9 mouse cellular contexts compared by ENCODE assay signal in the genomic region with DNA sequence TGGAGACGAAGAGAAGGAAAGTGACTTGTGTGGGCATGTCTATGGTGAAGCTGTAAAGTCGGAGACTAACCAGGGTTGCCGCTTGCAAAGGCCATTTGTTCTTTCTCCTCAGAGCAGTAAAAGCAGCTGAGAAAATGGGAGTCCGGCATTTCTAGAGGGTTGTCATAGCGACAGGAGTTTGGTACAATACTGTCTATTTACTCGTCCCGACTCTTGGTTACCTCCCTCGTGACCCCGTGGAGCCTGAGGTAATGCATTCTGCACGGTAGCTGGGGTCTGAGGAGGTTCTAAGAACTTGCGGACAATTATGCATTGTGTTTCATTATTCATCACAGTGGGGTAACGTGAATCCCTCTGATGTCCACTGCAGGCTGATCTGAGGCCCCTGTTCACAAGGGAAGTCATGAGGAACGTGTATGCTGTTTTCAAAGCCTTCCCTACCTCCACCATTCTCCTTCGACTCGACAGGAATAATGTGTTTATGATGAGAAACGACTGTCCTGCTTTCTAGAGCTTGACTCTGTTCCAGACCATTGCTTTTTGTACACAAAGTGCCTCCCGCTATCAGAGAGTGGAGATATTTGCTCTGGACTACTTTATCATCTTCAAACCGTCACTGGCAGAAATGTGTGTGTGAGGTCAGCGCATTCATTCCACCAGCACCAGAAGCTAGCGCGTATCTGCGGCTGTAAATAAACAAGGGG. TPM values are rescaled to one million over a fixed set of nuclear protein-coding genes. Genes with fewer than 3 reads are reported as not detected.
DNase-seq lines count a peak whose midpoint lies in the region; ATAC-seq and TF ChIP-seq lines count a peak whose summit lies in the region.
"Had no signal": no experiment of that assay in that cellular context is flagged by ENCODE, and none has a peak within 500 bp of the region (broad histone marks: within the 10 kb centered on the region; RNA-seq: fewer than 3 reads in every experiment).

No protein-coding gene starts in this region.

- no peaks in the 10 kb centered on the region for H3K9me3 ChIP-seq in embryonic facial prominence, embryonic 12.5 days
- no peaks in the 10 kb centered on the region for H3K9me3 ChIP-seq in heart, postnatal 0 days (replicated peaks; ENCODE audit: control insufficient read depth, low read length)
- H3K9me3 ChIP-seq in lung, postnatal 0 days (ENCODE audit: low read length): no peaks in the 10 kb centered on the region

- peak; percentile 2 for DNase-seq in cerebellum, adult 9-10 months
- DNase-seq in cerebellum, adult 8-10 months: no peak
- peak; percentile 48 for DNase-seq in heart, postnatal 0 days (ENCODE audit: low spot score)
- DNase-seq in kidney, postnatal 36 days: peak; percentile 18 to 48
- peak; percentile 70 for DNase-seq in lung, postnatal 0 days (ENCODE audit: low spot score)
- peak; percentile 88 for DNase-seq in retina, postnatal 1 day
- DNase-seq in B cell, adult 2 months: no peak

- H3K27ac ChIP-seq in embryonic facial prominence, embryonic 12.5 days: no peak overlapping the region
- H3K27ac ChIP-seq in heart, postnatal 0 days (ENCODE audit: low read depth): peak overlapping the region; percentile 2; the same call in 1 of the 2 replicates
- H3K27ac ChIP-seq in lung, postnatal 0 days (ENCODE audit: low read length): 0 out of 2 replicates have a peak overlapping the region, but pooled peaks have one; percentile 15

- H3K4me2 ChIP-seq in embryonic facial prominence, embryonic 12.5 days (replicated peaks): peak overlapping the region; percentile 53
- peak overlapping the region; percentile 61 for H3K4me2 ChIP-seq in heart, postnatal 0 days (ENCODE audit: low read depth, low read length)
- peak overlapping the region; percentile 44 for H3K4me2 ChIP-seq in lung, postnatal 0 days (replicated peaks; ENCODE audit: low read depth, low read length)

- no peaks in the 10 kb centered on the region for H3K36me3 ChIP-seq in embryonic facial prominence, embryonic 12.5 days
- no peaks in the 10 kb centered on the region for H3K36me3 ChIP-seq in heart, postnatal 0 days (replicated peaks; ENCODE audit: control insufficient read depth, insufficient read depth, low read length)
- H3K36me3 ChIP-seq in lung, postnatal 0 days (ENCODE audit: insufficient read depth, low read length): no peaks in the 10 kb centered on the region

- peaks cover 6% of the 10 kb centered on the region; the same call in 1 of the 2 replicates for H3K4me1 ChIP-seq in embryonic facial prominence, embryonic 12.5 days
- H3K4me1 ChIP-seq in heart, postnatal 0 days (ENCODE audit: control insufficient read depth, insufficient read depth): peaks cover 6% of the 10 kb centered on the region; the same call in 1 of the 2 replicates
- H3K4me1 ChIP-seq in lung, postnatal 0 days (ENCODE audit: insufficient read depth, low read depth, low read length): peaks cover 6% of the 10 kb centered on the region; the same call in 1 of the 2 replicates

- no peak for TF ChIP-seq EP300 in heart, postnatal 0 days (IDR thresholded peaks at IDR 0.05; ENCODE audit: low read depth)
- TF ChIP-seq EP300 in lung, postnatal 0 days (IDR thresholded peaks at IDR 0.05): peak; percentile 51; the same call in 1 of the 2 replicates

- H3K9ac ChIP-seq in embryonic facial prominence, embryonic 12.5 days: no peak overlapping the region
- no peak overlapping the region for H3K9ac ChIP-seq in heart, postnatal 0 days (replicated peaks; ENCODE audit: low read depth, low read length)
- no peak overlapping the region for H3K9ac ChIP-seq in lung, postnatal 0 days (replicated peaks; ENCODE audit: low read depth)

- ATAC-seq in embryonic facial prominence, embryonic 12.5 days (ENCODE audit: insufficient number of reproducible peaks, insufficient read depth, low FRiP score, low TSS enrichment): peak; percentile 62; the same call in 1 of the 2 replicates
- ATAC-seq in heart, postnatal 0 days (ENCODE audit: insufficient read depth, low read depth): peak; percentile 73
- ATAC-seq in lung, postnatal 0 days: peak; percentile 68

- TF ChIP-seq CTCF in heart, postnatal 0 days (IDR thresholded peaks at IDR 0.05; ENCODE audit: low read depth): no peak
- TF ChIP-seq CTCF in lung, postnatal 0 days (IDR thresholded peaks at IDR 0.05): no peak

- H3K27me3 ChIP-seq in embryonic facial prominence, embryonic 12.5 days: no peaks in the 10 kb centered on the region
- H3K27me3 ChIP-seq in heart, postnatal 0 days (ENCODE audit: control insufficient read depth, insufficient read depth, low read length): no peaks in the 10 kb centered on the region
- no peaks in the 10 kb centered on the region for H3K27me3 ChIP-seq in lung, postnatal 0 days (replicated peaks; ENCODE audit: insufficient read depth, low read length)

- WGBS in embryonic facial prominence, embryonic 12.5 days: 14% methylated on average over 22 of the region's 22 CpGs
- 14% methylated on average over 22 of the region's 22 CpGs for WGBS in heart, postnatal 0 days
- WGBS in lung, postnatal 0 days: 4% methylated on average over 22 of the region's 22 CpGs

- peak overlapping the region; percentile 28 for H3K4me3 ChIP-seq in embryonic facial prominence, embryonic 12.5 days
- peak overlapping the region; percentile 27 for H3K4me3 ChIP-seq in heart, postnatal 0 days (ENCODE audit: low read depth, low read length)
- peak overlapping the region; percentile 10; the same call in 1 of the 2 replicates for H3K4me3 ChIP-seq in lung, postnatal 0 days (ENCODE audit: low read depth, low read length)

RNA-seq across cellular contexts. Expression of gene Ednrb, which starts 55.1 kb away (rescaled TPM):
- 35.2 and 35.6 TPM in 2 replicates for polyA plus RNA-seq in embryonic facial prominence, embryonic 12.5 days (2016; fragmentation: Nextera tagmentation; extraction: Ambion mirVana)
- 63.6 and 72.5 TPM in 2 replicates for total RNA-seq in heart, postnatal 0 days (2014; rRNA removed; ENCODE audit: low replicate concordance)
- polyA plus RNA-seq in heart, postnatal 0 days (2015; fragmentation: Nextera tagmentation; extraction: Ambion mirVana): 55.4 and 61.8 TPM in 2 replicates
- polyA plus RNA-seq in lung, postnatal 0 days (2015; fragmentation: Nextera tagmentation; extraction: Ambion mirVana): 116 and 139 TPM in 2 replicates
- polyA plus RNA-seq: C2C12 had no signal

Comparison
In these comparisons a context has a peak if more than half of its experiments do, and no peak if none do; other contexts are left out.
1. DNase-seq: peak in cerebellum, adult 9-10 months (single experiment), heart, postnatal 0 days (single experiment), kidney, postnatal 36 days (2 of 2), lung, postnatal 0 days (single experiment) and retina, postnatal 1 day (single experiment); none in cerebellum, adult 8-10 months (single experiment) and B cell, adult 2 months (0 of 2).
2. Peak in every context shown above with its lines, with median percentiles within 50 percentile points of each other: ATAC-seq, H3K4me2 ChIP-seq and H3K4me3 ChIP-seq.